Comparison of ENCODE assay signal across 18 mouse cellular contexts in the genomic region with DNA sequence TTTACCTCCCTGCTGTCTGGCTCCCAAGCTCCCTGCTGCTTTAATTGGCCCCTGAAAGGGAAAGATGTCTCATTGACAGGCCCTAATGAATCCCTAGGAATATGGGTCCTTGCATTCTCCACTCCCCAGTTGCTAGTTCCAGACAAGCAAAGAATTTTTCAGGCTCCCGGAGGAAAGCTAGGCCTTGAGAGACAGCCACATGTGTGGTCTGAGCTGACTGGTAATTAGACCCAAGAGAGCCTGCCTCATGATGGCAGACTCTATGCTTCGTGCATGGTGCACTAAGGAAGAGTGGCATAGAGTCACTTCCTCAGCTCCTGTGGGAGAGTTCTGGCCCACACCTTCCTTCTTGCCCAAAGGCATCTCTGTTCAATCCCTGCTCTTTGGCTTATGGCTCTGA. TPM values are rescaled to one million over a fixed set of nuclear protein-coding genes. Genes with fewer than 3 reads are reported as not detected.
DNase-seq lines count a peak whose midpoint lies in the region; ATAC-seq lines count a peak whose summit lies in the region.
"Had no signal": no experiment of that assay in that cellular context is flagged by ENCODE, and none has a peak within 500 bp of the region (broad histone marks: within the 10 kb centered on the region; RNA-seq: fewer than 3 reads in every experiment).

No protein-coding gene starts in this region.

- H3K4me2 ChIP-seq in hindbrain, embryonic 12.5 days (replicated peaks), result no peak overlapping the region
- no peak overlapping the region for H3K4me2 ChIP-seq in limb, embryonic 12.5 days
- H3K4me2 ChIP-seq in embryonic facial prominence, embryonic 15.5 days (replicated peaks), result no peak overlapping the region
- H3K4me2 ChIP-seq: forebrain, embryonic 15.5 days; heart, embryonic 13.5 days; hindbrain, embryonic 14.5 days had no signal

- no peak for DNase-seq in hindbrain, embryonic 10.5 days (ENCODE audit: low spot score)
- DNase-seq in limb, embryonic 10.5 days (ENCODE audit: low spot score), result no peak
- DNase-seq in ovary, adult 18-20 months (ENCODE audit: low spot score), result no peak
- no peak for DNase-seq in cerebellum, postnatal 4 days (ENCODE audit: low spot score in 2 of 2)
- DNase-seq: adrenal gland, postnatal 14 days; cerebellum, adult 2 months; cerebellum, postnatal 10 days; gastrocnemius, postnatal 36 days had no signal

- no peaks in the 10 kb centered on the region for H3K27me3 ChIP-seq in hindbrain, embryonic 10.5 days (ENCODE audit: insufficient read depth, poor library complexity, severe bottlenecking)
- H3K27me3 ChIP-seq in hindbrain, embryonic 12.5 days, result no peaks in the 10 kb centered on the region
- peaks cover 3% of the 10 kb centered on the region; the same call in 1 of the 2 replicates for H3K27me3 ChIP-seq in limb, embryonic 12.5 days
- 0 out of 2 replicates have a peak, but pooled peaks cover 16% of the 10 kb centered on the region for H3K27me3 ChIP-seq in limb, embryonic 10.5 days (ENCODE audit: low read depth, poor library complexity, severe bottlenecking)
- H3K27me3 ChIP-seq in embryonic facial prominence, embryonic 15.5 days, result no peaks in the 10 kb centered on the region
- H3K27me3 ChIP-seq: forebrain, embryonic 15.5 days; heart, embryonic 13.5 days had no signal

- H3K36me3 ChIP-seq in hindbrain, embryonic 10.5 days, result no peaks in the 10 kb centered on the region
- no peaks in the 10 kb centered on the region for H3K36me3 ChIP-seq in hindbrain, embryonic 12.5 days
- H3K36me3 ChIP-seq in limb, embryonic 12.5 days, result no peaks in the 10 kb centered on the region
- no peaks in the 10 kb centered on the region for H3K36me3 ChIP-seq in limb, embryonic 10.5 days
- H3K36me3 ChIP-seq in embryonic facial prominence, embryonic 15.5 days, result no peaks in the 10 kb centered on the region
- H3K36me3 ChIP-seq: forebrain, embryonic 15.5 days; heart, embryonic 13.5 days had no signal

- peaks cover 20% of the 10 kb centered on the region for H3K4me1 ChIP-seq in hindbrain, embryonic 10.5 days (replicated peaks)
- H3K4me1 ChIP-seq in hindbrain, embryonic 12.5 days, result peaks cover 21% of the 10 kb centered on the region
- peaks cover 15% of the 10 kb centered on the region for H3K4me1 ChIP-seq in limb, embryonic 12.5 days (replicated peaks)
- peaks cover 13% of the 10 kb centered on the region for H3K4me1 ChIP-seq in limb, embryonic 10.5 days
- peaks cover 5% of the 10 kb centered on the region for H3K4me1 ChIP-seq in embryonic facial prominence, embryonic 15.5 days
- H3K4me1 ChIP-seq: forebrain, embryonic 15.5 days; heart, embryonic 13.5 days had no signal

- no peaks in the 10 kb centered on the region for H3K9me3 ChIP-seq in hindbrain, embryonic 10.5 days
- H3K9me3 ChIP-seq in hindbrain, embryonic 12.5 days (replicated peaks), result no peaks in the 10 kb centered on the region
- no peaks in the 10 kb centered on the region for H3K9me3 ChIP-seq in limb, embryonic 12.5 days
- no peaks in the 10 kb centered on the region for H3K9me3 ChIP-seq in limb, embryonic 10.5 days (replicated peaks)
- no peaks in the 10 kb centered on the region for H3K9me3 ChIP-seq in embryonic facial prominence, embryonic 15.5 days (replicated peaks)
- H3K9me3 ChIP-seq: forebrain, embryonic 15.5 days; heart, embryonic 13.5 days had no signal

- no peak for ATAC-seq in hindbrain, embryonic 12.5 days (ENCODE audit: low FRiP score)
- ATAC-seq in limb, embryonic 12.5 days (ENCODE audit: insufficient number of reproducible peaks, insufficient read depth, low FRiP score, low TSS enrichment, low read depth), result peak; percentile 26; the same call in 1 of the 2 replicates
- peak; percentile 54 for ATAC-seq in embryonic facial prominence, embryonic 15.5 days (ENCODE audit: insufficient number of reproducible peaks, low FRiP score, low TSS enrichment, low read depth)
- ATAC-seq: forebrain, embryonic 15.5 days had no signal

- H3K9ac ChIP-seq in hindbrain, embryonic 12.5 days, result no peak overlapping the region
- no peak overlapping the region for H3K9ac ChIP-seq in limb, embryonic 12.5 days (replicated peaks)
- H3K9ac ChIP-seq in embryonic facial prominence, embryonic 15.5 days, result no peak overlapping the region
- H3K9ac ChIP-seq: forebrain, embryonic 15.5 days; heart, embryonic 13.5 days; hindbrain, embryonic 14.5 days had no signal

- 49% methylated on average over 2 of the region's 2 CpGs for WGBS in hindbrain, embryonic 10.5 days
- WGBS in hindbrain, embryonic 12.5 days, result 39% methylated on average over 2 of the region's 2 CpGs
- WGBS in limb, embryonic 12.5 days, result 18% methylated on average over 2 of the region's 2 CpGs
- 42% methylated on average over 2 of the region's 2 CpGs for WGBS in limb, embryonic 10.5 days
- WGBS in embryonic facial prominence, embryonic 15.5 days, result 18% methylated on average over 2 of the region's 2 CpGs

- no peak overlapping the region for H3K4me3 ChIP-seq in hindbrain, embryonic 10.5 days
- no peak overlapping the region for H3K4me3 ChIP-seq in hindbrain, embryonic 12.5 days
- no peak overlapping the region for H3K4me3 ChIP-seq in limb, embryonic 12.5 days (replicated peaks)
- H3K4me3 ChIP-seq in limb, embryonic 10.5 days, result no peak overlapping the region
- no peak overlapping the region for H3K4me3 ChIP-seq in embryonic facial prominence, embryonic 15.5 days (replicated peaks)
- H3K4me3 ChIP-seq: forebrain, embryonic 15.5 days; heart, embryonic 13.5 days had no signal

- peak overlapping the region; percentile 64 for H3K27ac ChIP-seq in hindbrain, embryonic 10.5 days
- H3K27ac ChIP-seq in hindbrain, embryonic 12.5 days, result no peak overlapping the region; the same call in 1 of the 2 replicates
- H3K27ac ChIP-seq in limb, embryonic 12.5 days, result peak overlapping the region; percentile 56; the same call in 1 of the 2 replicates
- H3K27ac ChIP-seq in limb, embryonic 10.5 days, result no peak overlapping the region
- no peak overlapping the region for H3K27ac ChIP-seq in embryonic facial prominence, embryonic 15.5 days (replicated peaks)
- H3K27ac ChIP-seq: forebrain, embryonic 15.5 days; heart, embryonic 13.5 days; hindbrain, embryonic 14.5 days had no signal

RNA-seq across cellular contexts. Expression of gene Olfr521, which starts 24.6 kb away (rescaled TPM):
- not detected in 2 replicates for polyA plus RNA-seq in hindbrain, embryonic 10.5 days (2016; fragmentation: Nextera tagmentation; extraction: Ambion mirVana)
- polyA plus RNA-seq in hindbrain, embryonic 12.5 days (2016; fragmentation: Nextera tagmentation; extraction: Ambion mirVana), result not detected in 2 replicates
- not detected in 2 replicates for polyA plus RNA-seq in limb, embryonic 12.5 days (2016; fragmentation: Nextera tagmentation; extraction: Ambion mirVana)
- polyA plus RNA-seq in limb, embryonic 10.5 days (2016; fragmentation: Nextera tagmentation; extraction: Ambion mirVana), result not detected in 2 replicates
- polyA plus RNA-seq in embryonic facial prominence, embryonic 15.5 days (2015; fragmentation: Nextera tagmentation; extraction: Ambion mirVana), result not detected in 2 replicates
- polyA plus RNA-seq: C2C12; cerebellum, adult 2 months; cortical plate, adult 2 months; forebrain, embryonic 11.5 days; forebrain, embryonic 15.5 days; heart, embryonic 13.5 days; heart, postnatal 0 days; hindbrain, embryonic 14.5 days had no signal

RNA-seq across cellular contexts. Expression of gene Neu3, which starts 40.3 kb away (rescaled TPM):
- 1.9 and 2.1 TPM in 2 replicates for polyA plus RNA-seq in hindbrain, embryonic 10.5 days (2016; fragmentation: Nextera tagmentation; extraction: Ambion mirVana)
- polyA plus RNA-seq in hindbrain, embryonic 12.5 days (2016; fragmentation: Nextera tagmentation; extraction: Ambion mirVana), result 2.3 and 2.5 TPM in 2 replicates
- polyA plus RNA-seq in limb, embryonic 12.5 days (2016; fragmentation: Nextera tagmentation; extraction: Ambion mirVana), result 2.6 and 2.7 TPM in 2 replicates
- polyA plus RNA-seq in limb, embryonic 10.5 days (2016; fragmentation: Nextera tagmentation; extraction: Ambion mirVana), result 1.1 and 2.2 TPM in 2 replicates
- 3.2 and 3.5 TPM in 2 replicates for polyA plus RNA-seq in embryonic facial prominence, embryonic 15.5 days (2015; fragmentation: Nextera tagmentation; extraction: Ambion mirVana)

RNA-seq across cellular contexts. Expression of gene Olfr520, which starts 57.9 kb away (rescaled TPM):
- polyA plus RNA-seq in hindbrain, embryonic 10.5 days (2016; fragmentation: Nextera tagmentation; extraction: Ambion mirVana), result not detected in 2 replicates
- polyA plus RNA-seq in hindbrain, embryonic 12.5 days (2016; fragmentation: Nextera tagmentation; extraction: Ambion mirVana), result not detected in 2 replicates
- not detected in 2 replicates for polyA plus RNA-seq in limb, embryonic 12.5 days (2016; fragmentation: Nextera tagmentation; extraction: Ambion mirVana)
- polyA plus RNA-seq in limb, embryonic 10.5 days (2016; fragmentation: Nextera tagmentation; extraction: Ambion mirVana), result not detected in 2 replicates
- not detected in 2 replicates for polyA plus RNA-seq in embryonic facial prominence, embryonic 15.5 days (2015; fragmentation: Nextera tagmentation; extraction: Ambion mirVana)
- polyA plus RNA-seq: C2C12; cerebellum, adult 2 months; cortical plate, adult 2 months; forebrain, embryonic 11.5 days; forebrain, embryonic 15.5 days; heart, embryonic 13.5 days; heart, postnatal 0 days; hindbrain, embryonic 14.5 days had no signal

Comparison
In these comparisons a context has a peak if more than half of its experiments do, and no peak if none do; other contexts are left out.
1. H3K27ac ChIP-seq: peak in hindbrain, embryonic 10.5 days (single experiment) and limb, embryonic 12.5 days (single experiment); none in hindbrain, embryonic 12.5 days (single experiment), limb, embryonic 10.5 days (single experiment) and embryonic facial prominence, embryonic 15.5 days (single experiment).